Mouse (Mus musculus) embryo, embryonic 11 days (tissue): ENCODE results near the gene Lrrc36.

ENCODE experiments used
- DNase-seq: peaks from one replicate; pipeline ENCODE4 v3.0.0-alpha.2; 2015

Gene Lrrc36

DNA sequence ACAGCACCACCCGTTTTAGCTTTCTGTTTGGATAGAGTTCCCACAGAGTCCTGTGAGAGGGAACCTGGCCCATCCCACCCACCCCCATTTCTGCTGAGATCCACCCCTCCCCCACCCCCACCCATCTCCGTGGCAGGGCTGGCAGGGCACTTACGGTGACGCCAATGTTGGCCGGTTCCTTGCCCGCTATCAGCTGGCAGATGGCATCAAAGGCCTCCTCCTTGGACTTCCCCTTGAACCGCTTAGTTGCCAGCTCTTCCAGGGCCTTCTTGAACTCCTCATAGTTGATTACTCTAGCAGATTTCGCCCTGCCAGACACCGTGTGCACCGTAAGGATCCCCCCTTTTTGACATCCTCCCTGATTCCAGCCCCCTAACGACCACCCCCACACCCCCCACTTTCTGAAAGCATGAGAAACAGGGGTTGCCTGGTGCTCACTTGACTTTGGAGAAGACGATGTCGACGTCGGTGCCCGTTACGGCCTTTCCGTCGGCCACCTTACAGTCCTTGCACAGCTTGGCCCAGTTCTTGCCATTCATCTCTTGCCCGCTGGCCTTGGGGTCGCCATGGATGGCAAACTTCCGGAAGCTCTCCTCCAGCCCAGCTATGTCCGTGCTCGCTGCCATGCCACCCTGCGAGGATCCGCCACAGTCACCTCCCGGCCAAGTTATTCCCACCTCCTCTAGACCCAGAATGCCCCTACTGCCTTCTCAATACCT, 54.8 kb downstream of the Lrrc36 start:
- DNase-seq: no peak

DNA sequence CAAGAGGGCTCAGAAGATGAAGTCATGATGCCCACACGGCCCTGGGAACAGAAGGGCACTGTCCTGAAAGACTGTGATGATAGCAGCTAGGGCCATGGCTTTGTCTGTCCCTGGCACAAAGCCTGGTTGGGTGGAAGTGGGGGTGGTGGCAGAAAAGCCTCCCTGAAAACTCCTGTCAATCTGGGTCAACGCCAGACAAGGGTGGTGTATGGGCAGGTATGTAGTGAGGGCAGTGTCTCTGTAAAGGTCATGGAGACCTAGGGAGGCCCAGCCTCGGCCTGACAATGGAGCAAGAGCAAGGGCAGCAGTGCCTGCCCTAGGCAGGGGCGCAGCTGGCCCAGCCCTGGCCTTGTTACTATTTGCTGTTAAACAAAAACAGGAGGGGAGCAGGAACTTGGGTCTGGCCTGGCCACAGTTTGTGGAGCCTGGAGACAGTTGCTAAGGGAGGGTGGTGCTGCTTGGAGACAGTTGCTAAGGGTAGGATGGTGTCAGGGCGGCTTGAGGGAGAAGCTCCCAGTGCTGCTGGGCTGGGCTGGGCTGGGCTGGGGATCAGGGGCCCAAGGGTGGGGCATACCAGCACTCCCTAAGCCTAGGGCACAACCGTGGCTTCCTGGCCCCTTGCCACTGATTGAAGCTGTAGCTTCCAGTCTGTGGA, 55.8 kb downstream of the Lrrc36 start:
- DNase-seq: peak; percentile 72

- DNase-seq: no peak
Observed at GRCm38 (mm10) chr8:105469816-105470215, 56.4 kb downstream of the Lrrc36 start.

DNA sequence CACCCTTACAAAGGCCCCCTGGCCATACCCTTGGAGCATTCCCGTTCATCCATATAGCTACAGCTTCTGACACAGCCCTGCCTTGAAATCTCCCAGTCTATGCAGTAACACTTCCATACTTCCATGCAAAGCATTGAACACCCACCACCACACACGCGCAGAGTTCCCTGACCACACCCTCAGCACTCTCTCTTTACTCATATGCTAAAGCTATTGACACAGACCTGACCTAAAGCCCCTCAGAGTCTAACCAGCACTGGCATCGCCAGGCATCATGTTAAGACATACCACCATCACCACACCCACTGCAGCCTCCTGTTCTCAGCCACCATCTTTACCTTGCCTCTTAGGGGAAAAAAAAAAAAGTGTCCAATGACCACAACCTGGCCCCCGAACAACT, 56.9 kb downstream of the Lrrc36 start:
- no peak for DNase-seq

DNA sequence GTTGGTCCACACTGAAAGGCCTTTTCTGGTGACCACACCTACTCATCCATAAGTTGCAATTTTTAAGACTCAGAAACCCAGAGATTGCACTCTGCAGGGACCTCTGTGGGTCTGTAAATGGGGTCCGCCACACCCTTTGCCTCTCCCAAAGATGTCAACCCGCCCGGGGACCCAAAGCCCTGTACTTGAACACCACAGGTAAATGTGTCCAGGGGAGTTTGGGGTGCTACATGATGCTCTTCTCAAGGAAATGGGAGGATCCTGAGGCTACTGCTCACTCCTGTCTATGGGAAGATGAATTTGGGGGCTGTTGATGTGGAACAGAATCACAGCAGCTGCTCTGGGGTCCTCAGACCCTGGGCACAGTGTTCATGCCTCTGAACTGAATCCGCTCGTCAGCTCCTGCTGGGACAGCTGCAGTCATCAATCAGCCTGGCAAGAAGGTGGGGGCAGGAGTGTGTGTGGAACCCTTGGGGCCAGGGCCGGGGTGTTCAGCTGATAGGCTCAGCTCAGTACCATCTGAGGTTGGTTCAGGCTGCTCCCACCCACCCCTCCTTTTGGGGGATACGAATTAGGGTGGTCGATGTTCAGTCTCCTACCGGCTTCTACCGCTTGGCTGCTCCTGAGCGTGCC, 57.4 kb downstream of the Lrrc36 start:
- no peak for DNase-seq

- peak; percentile 96 for DNase-seq
Observed at GRCm38 (mm10) chr8:105471314-105472015, 58.1 kb downstream of the Lrrc36 start, which contains the start of gene Tppp3. Gene Tppp3, minus strand, starts transcription at chr8:105471526.

- no peak for DNase-seq
Observed at GRCm38 (mm10) chr8:105472414-105472932, 59.1 kb downstream of the Lrrc36 start.

DNA sequence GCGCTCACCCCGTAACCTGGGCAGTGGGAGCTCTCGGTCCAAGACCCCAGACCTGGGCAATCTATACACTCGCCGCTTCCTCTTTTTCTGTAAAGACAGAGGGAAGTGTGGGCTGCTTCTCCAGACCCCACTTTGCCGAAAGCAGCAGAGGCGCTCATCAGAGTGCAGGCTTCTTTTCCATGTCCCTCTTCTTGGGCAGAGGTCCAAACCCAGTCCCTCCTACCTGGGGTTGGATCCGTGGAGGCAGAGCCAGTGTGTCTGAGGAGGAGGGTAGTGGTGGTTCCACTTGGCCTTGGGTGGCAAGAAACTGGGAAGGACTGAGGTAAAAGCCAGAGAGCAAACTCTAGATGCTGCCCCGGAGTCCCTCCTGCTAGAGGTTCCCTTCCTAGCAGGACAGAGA, 59.6 kb downstream of the Lrrc36 start:
- DNase-seq: no peak

DNA sequence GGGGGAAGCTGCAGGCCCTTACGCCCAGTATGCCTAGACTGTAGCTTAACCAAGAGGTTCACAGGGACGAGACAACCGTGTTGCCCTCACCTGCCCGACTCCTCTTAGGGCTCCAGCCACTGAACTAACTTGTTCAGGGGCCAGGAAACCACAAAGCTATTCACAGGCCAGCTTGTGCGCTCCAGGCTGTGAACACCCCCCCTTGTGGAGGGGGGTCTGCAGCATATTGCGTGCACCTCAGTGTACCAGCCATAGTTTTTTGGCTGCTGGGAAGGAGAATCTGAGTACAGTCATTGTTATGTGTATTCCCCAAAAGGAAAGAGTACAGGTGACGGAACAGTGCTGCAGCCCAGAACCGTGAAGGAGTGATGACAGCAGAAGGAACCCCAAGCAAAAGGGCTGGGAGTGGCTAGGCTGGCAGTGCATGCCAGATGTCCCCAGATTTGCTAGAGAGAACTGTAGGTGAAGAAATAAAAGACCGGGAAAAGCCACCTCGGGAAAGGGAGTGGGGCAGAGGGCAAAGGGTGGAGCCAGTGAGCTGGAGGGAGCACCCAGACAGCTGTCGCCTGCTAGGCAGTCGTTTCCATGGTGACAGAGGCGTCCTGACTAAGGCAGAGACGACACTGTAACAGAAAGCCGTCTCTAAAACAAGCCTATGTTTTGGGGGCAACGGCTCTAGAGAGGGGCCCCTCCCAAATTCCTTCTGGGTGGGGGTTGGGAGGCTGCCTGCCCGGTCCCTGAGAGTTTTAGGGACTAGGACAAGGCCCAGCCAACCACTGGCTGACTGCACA, 60.6 kb downstream of the Lrrc36 start:
- DNase-seq: peak; percentile 82

GRCm38 (mm10) chr8:105474680-105475079, 61.3 kb downstream of the Lrrc36 start:
- no peak for DNase-seq

DNA sequence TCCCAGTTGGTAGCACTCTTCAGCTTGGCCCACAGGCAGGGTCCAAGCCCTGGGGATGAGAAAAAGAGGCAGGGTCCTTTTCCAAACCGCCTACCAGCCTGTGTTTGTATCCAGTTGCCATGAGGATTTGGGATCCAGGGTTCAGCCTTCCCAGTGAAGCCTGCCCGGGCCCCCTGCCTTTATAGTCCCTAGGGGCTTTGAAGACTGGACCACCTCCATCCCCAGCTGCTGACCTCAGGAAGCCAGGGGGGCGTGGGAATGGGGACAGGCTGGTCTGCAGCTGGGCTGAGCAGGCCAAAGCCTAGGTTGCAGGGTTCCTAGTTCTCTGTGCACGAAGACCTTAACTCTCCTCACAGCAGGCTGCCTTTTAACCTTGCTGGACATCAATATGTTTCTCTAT, 61.9 kb downstream of the Lrrc36 start:
- no peak for DNase-seq

GRCm38 (mm10) chr8:105475742-105476141, 62.4 kb downstream of the Lrrc36 start:
- no peak for DNase-seq

- DNase-seq: no peak
Observed at GRCm38 (mm10) chr8:105476161-105476560, 62.8 kb downstream of the Lrrc36 start.

DNA sequence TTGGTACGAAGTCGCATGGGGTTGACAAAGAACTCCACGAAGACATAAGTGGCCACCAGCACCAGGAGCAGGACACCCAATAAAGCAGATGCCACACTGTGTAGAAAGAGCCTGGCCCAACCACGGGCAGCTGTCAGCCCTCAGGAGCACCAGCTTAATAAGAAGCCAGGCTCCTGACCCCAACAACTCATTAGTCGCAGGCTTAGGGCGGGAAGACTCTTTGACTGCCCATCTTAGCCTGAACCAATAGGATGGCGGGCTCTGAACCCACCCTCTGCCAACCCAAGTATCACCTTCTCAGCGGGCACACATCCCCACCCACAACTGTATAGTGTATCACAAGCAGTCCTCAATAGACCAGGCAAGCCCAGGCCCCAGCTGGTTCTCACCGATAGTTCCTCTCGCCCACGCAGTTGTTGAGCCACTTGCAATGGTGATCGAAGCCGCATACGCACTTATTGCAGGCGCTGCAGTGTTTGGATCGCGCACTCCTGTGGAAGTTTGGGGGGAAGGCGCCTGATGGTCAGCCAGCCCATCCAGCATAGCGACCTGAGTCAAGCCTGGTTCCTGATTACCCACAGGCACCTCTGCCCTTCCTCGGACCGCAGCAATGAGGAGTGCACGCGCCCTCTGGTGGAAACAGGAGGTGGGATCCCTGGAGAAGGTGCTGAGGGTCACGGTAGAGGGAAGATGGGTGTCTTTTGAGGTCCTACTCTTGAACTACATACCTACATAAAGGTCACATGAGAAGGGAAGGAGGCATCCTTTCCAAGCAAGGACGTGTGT, 63.5 kb downstream of the Lrrc36 start:
- DNase-seq: peak; percentile 78

DNA sequence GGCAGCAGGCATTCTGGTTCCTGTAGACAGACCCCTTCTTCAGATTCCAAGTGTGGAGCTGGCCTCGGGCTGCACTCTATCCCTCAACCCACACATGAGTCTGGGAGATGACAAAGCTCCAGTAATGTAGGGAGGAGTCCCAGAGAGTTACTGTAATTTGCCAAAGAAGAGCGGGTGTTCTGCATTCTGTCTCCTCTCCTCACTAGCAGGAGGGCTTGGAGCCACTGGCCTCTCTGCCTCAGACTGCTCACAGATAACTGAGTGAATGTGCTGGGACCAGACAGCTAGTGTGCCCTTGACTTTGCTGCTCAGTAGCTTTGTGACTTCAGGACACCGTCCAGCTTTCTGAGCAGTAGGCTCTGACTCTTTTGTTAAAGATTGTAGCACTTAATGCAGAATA, 64.4 kb downstream of the Lrrc36 start:
- no peak for DNase-seq

- no peak for DNase-seq
Observed at GRCm38 (mm10) chr8:105481013-105481412, 67.6 kb downstream of the Lrrc36 start.

DNA sequence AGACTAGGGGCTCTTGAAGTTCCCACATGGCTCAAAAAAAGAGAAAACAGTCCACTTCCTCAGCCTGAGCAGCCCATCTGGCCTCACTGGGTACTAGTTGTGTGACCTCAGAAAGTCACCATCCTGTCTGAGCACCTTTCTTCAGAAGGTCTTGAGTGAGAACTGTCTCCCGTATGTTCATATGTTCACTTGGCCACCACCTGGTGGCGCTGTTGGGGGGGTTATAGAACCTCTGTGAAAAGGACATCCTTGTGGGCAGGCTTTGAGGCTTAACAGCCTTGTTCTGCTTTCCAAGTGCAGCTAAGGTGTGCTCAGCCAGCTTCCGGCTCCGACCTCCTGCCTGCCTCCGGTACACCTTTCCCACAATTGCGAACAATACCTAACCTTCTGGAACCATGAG, 68.1 kb downstream of the Lrrc36 start:
- DNase-seq: peak; percentile 69

DNA sequence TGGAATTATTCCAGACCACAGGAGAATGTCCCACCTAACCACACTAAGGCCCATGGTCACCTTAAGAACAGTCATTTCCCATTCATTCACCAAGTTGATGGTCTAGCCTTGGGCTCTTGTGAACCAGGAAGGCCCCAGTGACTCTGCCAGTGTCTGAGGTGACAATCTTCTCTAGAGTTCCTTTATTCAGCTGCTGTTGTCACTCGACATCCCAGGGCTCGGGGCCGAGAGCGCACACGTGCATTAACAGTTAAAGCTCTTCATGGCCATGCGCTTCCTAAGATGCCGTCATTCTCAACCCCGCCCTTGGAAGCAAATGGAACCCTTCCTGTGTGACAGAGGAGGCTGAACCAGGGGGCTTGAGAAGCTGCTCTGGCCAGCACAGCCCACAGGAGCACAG, 68.8 kb downstream of the Lrrc36 start:
- DNase-seq: no peak

DNA sequence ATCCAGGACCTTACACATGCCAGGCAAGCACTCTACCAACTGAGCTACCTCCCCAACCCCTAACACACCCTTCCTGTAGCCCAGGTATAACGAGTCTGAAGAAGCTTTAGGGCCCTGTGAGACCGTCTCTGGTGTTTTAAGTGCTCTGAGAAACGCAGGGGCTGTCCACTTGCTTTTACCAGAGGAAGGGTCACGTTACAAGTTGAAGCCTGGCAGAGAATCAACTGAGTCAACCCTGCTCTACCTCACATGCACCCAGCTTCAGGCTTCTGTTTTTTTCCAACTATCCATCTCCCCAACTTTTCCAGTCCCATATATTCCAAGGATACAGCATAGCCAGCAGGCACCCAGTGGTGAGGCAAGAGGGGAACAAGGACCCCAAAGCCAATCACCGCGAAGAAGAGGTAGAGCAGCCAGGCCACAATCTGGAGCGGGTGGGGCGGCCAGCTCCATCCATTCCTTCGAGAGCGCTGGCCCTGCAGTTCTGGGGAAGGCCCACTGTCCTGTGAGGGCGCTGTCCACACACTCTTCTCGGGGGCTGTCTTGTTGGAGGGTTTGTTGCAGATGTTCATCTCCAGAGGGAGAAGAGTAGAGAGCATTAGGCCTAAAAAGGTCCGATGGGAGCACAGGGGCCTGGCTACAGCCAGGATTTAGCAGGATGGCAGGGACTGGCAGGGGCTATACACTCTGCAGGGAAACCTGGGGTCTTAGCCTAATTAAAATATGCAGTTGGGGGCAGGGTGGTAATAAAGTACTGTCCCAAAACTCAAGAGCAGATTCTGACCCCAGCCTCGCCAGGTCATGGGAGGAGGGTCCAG, 70.0 kb downstream of the Lrrc36 start:
- DNase-seq: peak; percentile 79

- DNase-seq: no peak
Observed at GRCm38 (mm10) chr8:105484030-105484368, 70.6 kb downstream of the Lrrc36 start.

- DNase-seq: peak; percentile 85
Observed at GRCm38 (mm10) chr8:105484392-105484791, 71.0 kb downstream of the Lrrc36 start.
